Mouse (Mus musculus): Measurements from ENCODE around the gene Melk. TPM values are rescaled to one million over a fixed set of nuclear protein-coding genes. Genes with fewer than 3 reads are reported as not detected.

Gene Melk
- polyA plus RNA-seq (2012; rRNA removed) (7.1 and 10.9 TPM in 2 replicates), polyA plus RNA-seq (2014; fragmentation: Nextera tagmentation; extraction: Ambion mirVana) (19.4 and 19.9 TPM in 2 replicates)

DNA sequence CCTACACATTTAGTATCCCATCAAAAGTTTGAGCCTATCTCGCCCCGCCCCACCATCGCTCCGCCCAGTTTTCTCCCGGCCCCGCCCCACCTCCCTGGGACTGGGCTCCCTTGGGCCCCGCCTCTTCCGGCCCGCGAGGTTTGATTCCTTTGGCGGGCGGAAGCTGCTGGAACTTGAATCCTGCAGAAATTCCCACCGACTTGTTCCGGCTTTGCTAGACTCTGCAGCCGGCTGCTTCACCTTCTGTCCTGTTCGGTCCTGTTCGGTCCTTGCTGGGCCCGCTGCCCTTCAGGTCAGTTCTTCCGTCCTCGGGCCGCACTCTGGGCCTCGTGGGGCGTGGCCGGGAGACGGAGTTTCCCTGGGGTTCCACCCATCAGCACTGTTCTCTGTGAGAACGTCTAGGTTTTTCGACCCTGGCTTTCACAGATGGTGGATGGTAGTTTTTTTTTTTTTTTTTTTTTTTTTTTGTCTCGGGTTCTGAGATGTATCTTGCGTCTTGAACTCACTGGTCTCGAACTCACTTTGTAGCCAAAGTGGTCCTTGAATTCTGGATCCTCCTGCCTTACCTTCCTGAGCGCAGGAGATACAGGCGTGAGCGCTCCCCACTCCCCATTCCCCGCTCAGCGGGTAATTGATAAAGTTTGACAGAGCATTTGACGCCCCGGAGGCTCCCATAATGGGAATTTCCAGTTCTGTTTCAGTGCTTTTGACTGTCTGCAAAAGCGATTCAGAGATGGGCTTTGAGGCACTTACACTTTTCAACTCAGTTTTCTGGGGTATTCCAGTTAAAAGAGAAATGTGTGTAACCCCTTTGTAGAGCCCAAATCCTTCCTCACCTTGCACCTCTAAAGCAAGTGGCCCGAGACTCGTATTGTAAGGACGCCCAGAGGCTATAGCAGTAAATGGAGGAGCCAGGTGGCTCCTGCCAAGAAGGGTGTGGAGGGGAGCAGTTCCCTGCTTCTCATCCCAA, at the start of gene Melk:
TSS of gene Melk (plus strand) at position 96 of the 970 bp plus-strand sequence.
- Histone ChIP-seq H3K4me2 (ENCODE audit: low read depth) (peak within 1 kb of the TSS; percentile 98), H3K4me3 (ENCODE audit: insufficient read depth in 1 of 2, low read depth in 2 of 2, low read length in 2 of 2) (peak within 1 kb of the TSS; percentile 92 to 97), H3K27me3 (ENCODE audit: control insufficient read depth, insufficient read depth, low read length) (no peaks in the 10 kb centered on the region), H3K4me1 (replicated peaks; ENCODE audit: control insufficient read depth in 2 of 2, insufficient read depth in 2 of 2, low read length in 1 of 2) (peaks cover 7 to 8% of the 10 kb centered on the region in 2 experiments), H3K9ac (replicated peaks) (peak within 1 kb of the TSS; percentile 80), H3K27ac (peak within 1 kb of the TSS; percentile 63), H3K9me3 (ENCODE audit: control insufficient read depth, low read length) (no peaks in the 10 kb centered on the region), H3K36me3 (replicated peaks; ENCODE audit: control insufficient read depth, insufficient read depth, low read depth) (peaks cover 5% of the 10 kb centered on the region)
- peak; percentile 95 for ATAC-seq (ENCODE audit: insufficient read depth)
- no peak for TF ChIP-seq CTCF (IDR thresholded peaks at IDR 0.05; ENCODE audit: low read depth)
- TF ChIP-seq EP300 (IDR thresholded peaks at IDR 0.05; ENCODE audit: low read depth) = no peak
- DNase-seq (ENCODE audit: low read depth in 3 of 3, low spot score in 3 of 3) = peak; percentile 68 to 83 (median 70)
- 1% methylated on average over 41 of the region's 41 CpGs for WGBS (ENCODE audit: insufficient replicate concordance)

DNA sequence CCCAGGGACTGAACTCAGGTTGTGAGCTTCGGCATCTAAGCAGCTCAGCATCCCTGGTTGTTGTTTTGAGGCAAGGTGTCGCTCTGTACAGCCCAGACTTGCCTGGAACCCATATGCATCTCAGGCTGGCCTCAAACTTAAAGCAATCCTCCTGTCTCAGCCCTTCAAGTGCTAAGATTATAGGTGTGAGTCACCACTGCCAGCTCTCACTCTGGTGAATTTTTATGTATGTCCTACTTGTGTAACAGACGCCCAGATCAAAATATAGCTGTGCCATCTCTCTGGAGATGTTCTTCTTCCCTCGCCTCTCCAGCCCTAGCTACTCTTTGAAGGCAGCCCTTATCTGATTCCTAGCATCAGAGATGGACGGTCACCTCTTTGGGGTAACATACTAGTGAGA, 49.2 kb upstream of the Melk start:
- TF ChIP-seq CTCF (IDR thresholded peaks at IDR 0.05; ENCODE audit: low read depth) = no peak
- no peak for TF ChIP-seq EP300 (IDR thresholded peaks at IDR 0.05; ENCODE audit: low read depth)
- Histone ChIP-seq H3K27me3 (ENCODE audit: control insufficient read depth, insufficient read depth, low read length) (peaks cover 8% of the 10 kb centered on the region), H3K36me3 (replicated peaks; ENCODE audit: control insufficient read depth, insufficient read depth, low read depth) (no peaks in the 10 kb centered on the region), H3K4me3 (ENCODE audit: insufficient read depth in 1 of 2, low read depth in 2 of 2, low read length in 2 of 2) (no peak overlapping the region), H3K9ac (replicated peaks) (no peak overlapping the region), H3K4me1 (replicated peaks; ENCODE audit: control insufficient read depth in 2 of 2, insufficient read depth in 2 of 2, low read length in 1 of 2) (peaks cover 6 to 19% of the 10 kb centered on the region in 2 experiments; a peak in 3 of 4 replicates), H3K9me3 (ENCODE audit: control insufficient read depth, low read length) (no peaks in the 10 kb centered on the region), H3K27ac (no peak overlapping the region), H3K4me2 (ENCODE audit: low read depth) (no peak overlapping the region)
- DNase-seq (ENCODE audit: low read depth in 3 of 3, low spot score in 3 of 3) = no peak
- 55% methylated on average over 5 of the region's 5 CpGs for WGBS (ENCODE audit: insufficient replicate concordance)
- ATAC-seq (ENCODE audit: insufficient read depth) = no peak

DNA sequence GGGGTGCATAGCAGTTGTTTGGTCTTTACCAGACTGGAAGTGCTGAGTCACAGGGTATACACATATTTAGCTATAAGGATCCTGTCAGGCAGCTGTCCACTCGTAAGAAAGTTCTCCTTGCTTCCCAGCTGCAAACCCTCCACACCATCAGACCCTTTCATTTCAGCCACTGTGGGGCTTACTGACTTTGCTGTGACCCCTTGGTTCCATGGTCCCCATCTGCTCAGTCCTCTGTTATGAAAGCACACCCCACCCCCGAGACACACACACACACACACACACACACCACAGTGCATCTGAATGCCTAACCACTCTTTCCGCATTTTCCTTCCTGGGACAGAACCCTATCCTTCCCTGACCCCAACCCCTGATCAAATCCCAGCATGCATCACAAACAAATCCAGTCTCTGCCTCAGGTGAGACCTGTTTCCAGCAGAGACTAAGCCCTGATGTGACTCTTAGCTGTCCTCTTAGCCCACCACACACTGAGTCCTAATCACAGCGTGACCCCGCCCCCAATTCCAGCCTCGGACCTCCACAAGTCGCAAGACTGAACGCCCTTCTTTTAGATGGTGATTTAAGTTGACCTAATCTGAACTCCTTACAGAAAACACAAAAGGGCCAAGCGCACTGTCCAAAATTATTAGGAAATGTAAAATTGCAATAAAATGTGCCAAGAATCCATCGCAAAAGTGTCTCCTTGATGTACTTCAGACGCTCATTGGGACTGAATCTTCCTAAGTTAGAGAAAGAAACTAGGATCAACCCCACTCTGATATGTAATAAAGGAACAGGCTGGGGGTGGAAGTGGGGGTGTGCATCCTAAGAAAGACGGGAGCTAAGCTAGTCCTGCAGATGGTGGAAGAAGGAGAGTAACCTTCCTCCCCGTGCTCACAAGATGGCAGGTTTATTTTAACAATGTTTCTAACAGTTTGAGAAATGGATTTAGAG, 48.4 kb upstream of the Melk start:
- Histone ChIP-seq H3K4me1 (replicated peaks; ENCODE audit: control insufficient read depth in 2 of 2, insufficient read depth in 2 of 2, low read length in 1 of 2) (peaks cover 6 to 17% of the 10 kb centered on the region in 2 experiments; a peak in 3 of 4 replicates), H3K27ac (no peak overlapping the region), H3K36me3 (replicated peaks; ENCODE audit: control insufficient read depth, insufficient read depth, low read depth) (no peaks in the 10 kb centered on the region), H3K4me3 (ENCODE audit: insufficient read depth in 1 of 2, low read depth in 2 of 2, low read length in 2 of 2) (no peak overlapping the region), H3K9ac (replicated peaks) (no peak overlapping the region), H3K4me2 (ENCODE audit: low read depth) (0 out of 2 replicates have a peak overlapping the region, but pooled peaks have one; percentile 13), H3K9me3 (ENCODE audit: control insufficient read depth, low read length) (no peaks in the 10 kb centered on the region), H3K27me3 (ENCODE audit: control insufficient read depth, insufficient read depth, low read length) (peaks cover 7% of the 10 kb centered on the region)
- TF ChIP-seq CTCF (IDR thresholded peaks at IDR 0.05; ENCODE audit: low read depth) (no peak), EP300 (IDR thresholded peaks at IDR 0.05; ENCODE audit: low read depth) (no peak)
- ATAC-seq (ENCODE audit: insufficient read depth) = no peak
- 9% methylated on average over 13 of the region's 13 CpGs for WGBS (ENCODE audit: insufficient replicate concordance)
- DNase-seq (ENCODE audit: low read depth in 3 of 3, low spot score in 3 of 3) = no peak

DNA sequence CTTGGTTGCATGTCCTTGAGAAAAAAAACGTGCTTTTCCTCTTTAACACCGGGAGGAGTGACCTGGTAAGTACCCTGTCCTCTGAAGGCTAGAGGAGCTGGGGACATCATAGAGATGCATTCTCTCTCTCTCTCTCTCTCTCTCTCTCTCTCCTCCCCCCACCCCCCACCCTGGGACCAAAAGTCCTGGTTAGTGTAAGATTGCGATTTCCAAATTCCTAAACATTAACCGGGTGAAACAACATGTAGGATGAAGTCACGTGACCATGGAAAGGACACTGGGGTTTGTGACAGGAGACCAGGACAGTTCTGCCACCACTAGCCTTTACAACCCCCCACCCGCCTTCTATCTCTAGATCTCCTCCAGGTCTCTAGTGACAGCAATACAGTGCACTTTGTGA, 47.5 kb upstream of the Melk start:
- Histone ChIP-seq H3K36me3 (replicated peaks; ENCODE audit: control insufficient read depth, insufficient read depth, low read depth) (no peaks in the 10 kb centered on the region), H3K4me3 (ENCODE audit: insufficient read depth in 1 of 2, low read depth in 2 of 2, low read length in 2 of 2) (no peak overlapping the region), H3K27me3 (ENCODE audit: control insufficient read depth, insufficient read depth, low read length) (peaks cover 3% of the 10 kb centered on the region; the same call in 1 of the 2 replicates), H3K4me1 (replicated peaks; ENCODE audit: control insufficient read depth in 2 of 2, insufficient read depth in 2 of 2, low read length in 1 of 2) (peaks cover 6 to 17% of the 10 kb centered on the region in 2 experiments; a peak in 3 of 4 replicates), H3K9ac (replicated peaks) (no peak overlapping the region), H3K27ac (no peak overlapping the region), H3K9me3 (ENCODE audit: control insufficient read depth, low read length) (no peaks in the 10 kb centered on the region), H3K4me2 (ENCODE audit: low read depth) (peak overlapping the region; percentile 33)
- 7% methylated on average over 6 of the region's 6 CpGs for WGBS (ENCODE audit: insufficient replicate concordance)
- no peak for TF ChIP-seq EP300 (IDR thresholded peaks at IDR 0.05; ENCODE audit: low read depth)
- TF ChIP-seq CTCF (IDR thresholded peaks at IDR 0.05; ENCODE audit: low read depth) = no peak
- no peak for DNase-seq (ENCODE audit: low read depth in 3 of 3, low spot score in 3 of 3)
- peak; percentile 64; the same call in 1 of the 2 replicates for ATAC-seq (ENCODE audit: insufficient read depth)

Data from liver, embryonic 14.5 days (tissue).